Mouse (Mus musculus): Measurements from ENCODE around the gene Stub1. TPM values are rescaled to one million over a fixed set of nuclear protein-coding genes. Genes with fewer than 3 reads are reported as not detected.

Stub1 gene
- polyA plus RNA-seq, 1 experiment from 2014 or later = 325 TPM

DNA sequence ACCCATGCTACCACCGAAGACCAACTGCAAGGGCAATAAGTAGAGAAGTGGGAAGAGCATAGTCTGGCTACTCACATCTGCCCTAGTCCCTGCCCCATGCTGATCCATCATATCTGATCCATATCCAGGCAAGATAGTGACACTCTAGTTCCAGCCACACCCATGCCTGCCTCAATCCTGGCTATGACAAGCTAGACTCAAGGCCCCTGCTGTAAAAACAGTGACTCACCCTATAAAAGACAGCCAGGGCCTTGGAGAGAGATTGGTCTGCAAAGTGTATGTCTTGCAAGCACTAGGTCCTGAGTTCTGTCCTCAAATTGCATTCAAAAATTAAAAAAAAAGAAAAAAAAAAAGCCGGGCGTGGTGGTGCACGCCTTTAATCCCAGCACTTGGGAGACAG is 26.7 kb downstream of the Stub1 start:
- Histone ChIP-seq H3K4me3 (no peak overlapping the region), H3K9me3 (no peaks in the 10 kb centered on the region), H3K27me3 (no peaks in the 10 kb centered on the region), H3K4me1 (replicated peaks) (peaks cover 53% of the 10 kb centered on the region), H3K4me2 (no peak overlapping the region), H3K9ac (no peak overlapping the region), H3K27ac (no peak overlapping the region), H3K36me3 (no peaks in the 10 kb centered on the region)
- no peak for ATAC-seq (ENCODE audit: low FRiP score)
- 91% methylated on average over 4 of the region's 4 CpGs for whole genome bisulfite sequencing

DNA sequence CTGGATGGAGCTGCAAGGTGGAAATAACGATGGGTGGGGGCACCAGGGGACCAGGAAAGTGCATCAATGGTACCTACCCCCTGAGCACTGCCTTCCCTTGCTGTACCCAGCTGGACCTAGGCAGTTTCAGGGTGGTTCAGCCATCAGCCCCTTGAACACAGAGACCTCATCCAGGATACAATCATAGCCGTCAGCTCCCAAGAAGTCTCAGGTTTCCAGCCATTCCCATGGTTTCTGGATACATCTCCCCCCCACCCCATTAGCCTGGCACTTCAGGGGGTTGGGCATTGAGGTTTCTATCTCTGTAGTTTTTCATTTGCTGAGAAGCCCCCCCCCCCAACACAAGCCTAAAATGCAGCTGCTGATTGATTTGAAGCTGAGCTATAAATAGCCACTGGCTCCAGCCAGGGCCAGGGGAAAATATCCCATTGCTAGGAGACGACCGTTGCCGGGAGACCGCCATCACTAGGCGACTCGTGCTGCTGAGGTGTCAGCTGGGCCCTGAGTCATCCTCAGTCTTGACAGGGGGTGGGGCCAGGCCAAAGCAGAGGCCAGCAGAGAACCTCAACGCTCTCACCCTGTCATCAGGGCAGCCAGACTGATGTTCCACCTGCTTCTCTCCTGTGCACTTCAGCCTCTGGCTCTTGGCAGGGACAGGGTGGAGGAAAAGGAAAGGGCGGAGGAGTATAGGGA is 30.2 kb downstream of the Stub1 start:
- Histone ChIP-seq H3K9ac (peak overlapping the region; percentile 63), H3K4me3 (no peak overlapping the region), H3K36me3 (no peaks in the 10 kb centered on the region), H3K27ac (peak overlapping the region; percentile 92), H3K4me1 (replicated peaks) (peaks cover 30% of the 10 kb centered on the region), H3K9me3 (no peaks in the 10 kb centered on the region), H3K27me3 (peaks cover 4% of the 10 kb centered on the region; the same call in 1 of the 2 replicates), H3K4me2 (peak overlapping the region; percentile 37)
- peak; percentile 88 for ATAC-seq (ENCODE audit: low FRiP score)
- WGBS = 8% methylated on average over 10 of the region's 10 CpGs

DNA sequence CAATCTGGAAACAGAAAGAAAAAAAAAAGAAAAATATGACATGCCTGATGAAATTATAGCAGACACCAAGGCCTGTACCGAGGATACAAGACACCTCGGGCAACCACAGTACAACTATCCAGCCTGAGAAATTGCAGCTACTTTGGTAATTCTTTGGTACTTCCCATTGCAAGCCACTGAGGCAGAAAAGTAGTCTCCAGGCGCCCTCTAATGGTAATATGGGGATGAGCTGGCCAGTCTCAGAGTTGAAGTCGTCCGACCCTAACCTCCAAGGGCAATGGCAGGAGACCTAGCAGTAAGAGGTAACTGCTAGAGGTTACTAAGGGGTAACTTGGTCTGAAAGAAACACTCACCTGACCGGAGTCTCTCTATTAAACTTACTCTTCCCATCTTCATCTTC is 32.2 kb downstream of the Stub1 start:
- 9% methylated on average over 6 of the region's 6 CpGs for WGBS
- no peak for ATAC-seq (ENCODE audit: low FRiP score)

DNA sequence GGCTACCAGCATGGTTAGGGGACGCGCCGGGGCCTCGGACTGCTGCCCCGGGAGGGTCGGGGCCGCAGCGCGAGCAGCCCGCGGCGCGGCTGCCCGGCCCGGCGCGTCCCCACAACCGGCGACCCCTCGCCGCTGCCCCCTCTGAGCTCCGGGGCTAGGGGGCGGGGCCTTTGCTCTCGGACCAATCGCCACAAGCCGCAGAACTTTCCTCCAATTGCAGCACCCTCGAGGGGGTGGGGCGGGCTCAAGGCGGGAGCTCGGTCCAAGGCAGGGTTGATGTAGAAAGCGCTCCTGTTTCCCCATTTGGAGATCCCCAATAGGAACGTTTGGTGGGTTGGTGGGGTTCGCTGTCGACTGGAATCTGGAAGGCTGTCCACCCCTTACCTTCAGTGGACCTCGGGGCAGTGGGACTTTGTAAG is 36.2 kb downstream of the Stub1 start, which contains the start of gene Metrn:
Gene Metrn, minus strand, starts transcription at position 186 of the 419 bp plus-strand sequence.
- H3K9me3 ChIP-seq = no peaks in the 10 kb centered on the region
- peaks cover 52% of the 10 kb centered on the region for H3K4me1 ChIP-seq (replicated peaks)
- peak within 1 kb of the TSS; percentile 70 for H3K9ac ChIP-seq
- peaks cover 8% of the 10 kb centered on the region for H3K27me3 ChIP-seq
- H3K36me3 ChIP-seq = no peaks in the 10 kb centered on the region
- peak within 1 kb of the TSS; percentile 61 for H3K4me3 ChIP-seq
- WGBS = under 1% methylated on average over 34 of the region's 35 CpGs
- peak within 1 kb of the TSS; percentile 88 for H3K4me2 ChIP-seq
- ATAC-seq (ENCODE audit: low FRiP score) = peak; percentile 70
- H3K27ac ChIP-seq = peak within 1 kb of the TSS; percentile 76; the same call in 1 of the 2 replicates

More for the DNA sequence above, 32.2 kb downstream of the Stub1 start:
- peaks cover 41% of the 10 kb centered on the region for H3K4me1 ChIP-seq (replicated peaks)
- H3K27ac ChIP-seq = no peak overlapping the region
- no peaks in the 10 kb centered on the region for H3K9me3 ChIP-seq
- no peak overlapping the region for H3K4me3 ChIP-seq
- no peak overlapping the region for H3K4me2 ChIP-seq
- no peak overlapping the region for H3K9ac ChIP-seq
- H3K27me3 ChIP-seq = peaks cover 8% of the 10 kb centered on the region
- no peaks in the 10 kb centered on the region for H3K36me3 ChIP-seq

DNA sequence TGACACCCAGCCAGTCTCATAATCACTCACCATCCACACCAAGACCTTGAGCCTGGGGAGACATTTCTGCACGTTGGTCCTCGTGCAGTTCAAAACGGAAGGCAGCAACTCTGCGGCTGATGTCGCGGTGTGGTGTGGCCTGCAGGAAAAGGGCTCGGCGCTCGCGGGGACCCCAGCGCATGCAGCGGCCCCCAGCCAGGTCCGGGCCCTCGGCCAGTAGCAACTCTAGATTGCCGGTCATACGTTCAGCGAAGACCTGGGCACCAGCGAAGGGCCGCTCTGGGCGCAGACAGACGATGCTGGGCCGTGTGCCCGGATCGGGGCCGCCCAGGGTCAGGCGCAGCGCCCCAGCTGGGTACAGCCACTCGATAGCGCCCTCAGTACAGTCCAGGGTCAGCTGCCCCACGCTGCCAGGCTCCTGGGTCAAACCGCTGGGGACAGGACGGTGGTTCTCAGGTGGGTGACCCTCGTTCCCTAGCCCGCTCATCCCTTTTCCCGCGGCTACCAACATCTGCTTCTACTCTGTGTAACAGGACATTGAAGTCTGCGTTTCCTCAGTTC is 36.9 kb downstream of the Stub1 start:
- H3K4me1 ChIP-seq (replicated peaks) = peaks cover 57% of the 10 kb centered on the region
- under 1% methylated on average over 37 of the region's 37 CpGs for WGBS
- no peak for ATAC-seq (ENCODE audit: low FRiP score)

DNA sequence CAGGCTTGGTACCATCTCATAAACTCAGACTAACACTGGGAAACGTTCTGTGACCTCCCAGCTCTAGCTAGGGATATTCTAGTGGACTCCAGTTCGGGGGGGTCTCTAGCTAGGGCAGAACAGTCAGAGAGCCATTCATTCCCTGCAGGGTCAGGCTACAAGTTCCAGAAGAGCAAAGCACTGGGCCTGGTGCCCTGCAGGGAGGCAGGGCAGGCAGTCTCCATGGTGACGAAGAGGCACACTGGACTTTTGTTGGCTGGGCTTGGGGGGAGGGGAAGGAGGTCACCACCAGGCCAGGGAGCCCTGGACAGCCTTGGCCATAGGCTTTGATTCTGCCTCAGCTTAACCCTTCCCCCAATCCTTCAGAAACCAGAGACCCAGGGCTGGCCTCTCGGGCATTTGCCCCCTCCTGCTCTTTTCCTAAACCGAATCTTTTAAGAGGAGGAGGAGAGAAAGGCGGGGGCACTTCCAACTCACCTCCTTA is 37.6 kb downstream of the Stub1 start, which contains the start of gene AC134908.4:
Gene AC134908.4, minus strand, starts transcription at position 51 of the 484 bp plus-strand sequence.
- Histone ChIP-seq H3K9me3 (no peaks in the 10 kb centered on the region), H3K27me3 (peaks cover 4% of the 10 kb centered on the region; the same call in 1 of the 2 replicates), H3K36me3 (no peaks in the 10 kb centered on the region), H3K27ac (peak within 1 kb of the TSS; percentile 93), H3K4me2 (peak within 1 kb of the TSS; percentile 88), H3K9ac (peak within 1 kb of the TSS; percentile 70), H3K4me3 (peak within 1 kb of the TSS; percentile 61), H3K4me1 (replicated peaks) (peaks cover 60% of the 10 kb centered on the region)
- WGBS = 6% methylated on average over 6 of the region's 6 CpGs
- ATAC-seq (ENCODE audit: low FRiP score) = no peak

More for the DNA sequence above, 36.9 kb downstream of the Stub1 start:
- H3K4me3 ChIP-seq = peak overlapping the region; percentile 61
- H3K4me2 ChIP-seq = peak overlapping the region; percentile 88
- H3K27ac ChIP-seq = peak overlapping the region; percentile 76; the same call in 1 of the 2 replicates
- peak overlapping the region; percentile 70 for H3K9ac ChIP-seq
- peaks cover 6% of the 10 kb centered on the region for H3K27me3 ChIP-seq
- no peaks in the 10 kb centered on the region for H3K36me3 ChIP-seq
- H3K9me3 ChIP-seq = no peaks in the 10 kb centered on the region

DNA sequence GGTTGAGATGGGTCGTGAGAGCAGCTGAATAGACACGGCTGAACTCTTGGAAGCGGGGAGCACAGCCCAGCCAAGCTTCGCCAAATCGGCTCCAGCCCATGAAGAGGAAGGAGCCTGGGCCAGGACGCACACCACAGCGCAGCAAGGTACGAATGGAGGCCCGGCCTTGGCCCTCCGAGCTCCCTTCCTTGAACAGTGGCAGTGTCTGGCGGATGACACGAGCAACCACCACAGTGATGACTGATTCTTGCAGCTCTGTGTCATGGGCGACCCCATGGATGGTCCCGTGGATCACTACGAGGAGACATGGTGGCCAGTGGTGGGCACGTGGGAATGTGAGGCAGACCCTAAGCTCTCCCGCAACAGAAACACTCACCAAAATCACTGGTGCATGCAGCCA is 38.2 kb downstream of the Stub1 start:
- 45% methylated on average over 17 of the region's 17 CpGs for WGBS
- Histone ChIP-seq H3K9me3 (no peaks in the 10 kb centered on the region), H3K4me3 (peak overlapping the region; percentile 61), H3K27me3 (peaks cover 4% of the 10 kb centered on the region; the same call in 1 of the 2 replicates), H3K27ac (peak overlapping the region; percentile 93), H3K36me3 (no peaks in the 10 kb centered on the region), H3K4me1 (replicated peaks) (peaks cover 64% of the 10 kb centered on the region), H3K4me2 (peak overlapping the region; percentile 88), H3K9ac (peak overlapping the region; percentile 70)
- no peak for ATAC-seq (ENCODE audit: low FRiP score)

DNA sequence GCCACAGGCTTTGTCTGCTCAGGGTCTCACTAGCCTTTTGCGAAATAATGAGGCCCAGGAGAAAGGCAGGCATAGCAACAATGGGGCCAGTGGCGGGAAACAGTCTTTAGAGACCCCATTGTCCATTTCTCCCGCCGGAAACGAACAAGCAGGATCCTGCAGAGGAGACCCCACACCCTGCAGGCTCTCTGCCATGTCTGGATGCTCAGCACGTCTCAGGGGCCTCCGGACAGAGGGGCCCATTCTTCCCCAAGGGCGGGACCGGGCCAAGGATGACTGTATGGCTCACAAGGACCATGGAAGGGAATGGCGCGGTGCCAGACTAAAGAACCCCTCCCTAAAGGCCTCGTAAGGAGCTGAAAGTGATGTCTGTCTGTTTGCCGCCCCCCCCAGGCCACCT is 39.0 kb downstream of the Stub1 start:
- no peak for ATAC-seq (ENCODE audit: low FRiP score)
- Histone ChIP-seq H3K9ac (peak overlapping the region; percentile 70; the same call in 1 of the 2 replicates), H3K4me1 (replicated peaks) (peaks cover 64% of the 10 kb centered on the region), H3K9me3 (no peaks in the 10 kb centered on the region), H3K4me3 (peak overlapping the region; percentile 61; the same call in 1 of the 2 replicates), H3K4me2 (peak overlapping the region; percentile 88), H3K27ac (peak overlapping the region; percentile 93), H3K36me3 (peaks cover 7% of the 10 kb centered on the region), H3K27me3 (peaks cover 4% of the 10 kb centered on the region; the same call in 1 of the 2 replicates)
- 10% methylated on average over 13 of the region's 13 CpGs for WGBS

DNA sequence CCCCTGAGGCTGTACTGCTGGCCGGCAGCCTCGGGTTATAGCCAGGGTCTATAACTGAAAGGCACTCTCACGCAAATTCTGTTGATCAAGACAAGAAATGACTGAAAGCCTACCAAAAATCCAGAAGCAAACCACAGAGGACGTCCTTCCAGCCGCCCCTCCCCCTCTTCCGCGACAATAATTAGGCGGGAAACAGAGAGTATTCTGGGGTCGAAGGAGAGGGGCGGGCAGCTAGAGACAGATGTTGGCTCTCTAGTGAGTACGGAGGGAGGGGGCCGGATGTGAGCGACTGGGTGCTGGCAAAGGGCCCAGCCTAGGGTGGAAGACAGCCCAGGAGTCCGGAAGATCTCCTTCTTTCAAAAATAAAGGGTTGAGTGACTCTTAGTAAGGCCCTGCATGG is 40.6 kb downstream of the Stub1 start, which contains the start of gene Fam173a:
Gene Fam173a, minus strand, starts transcription at position 287 of the 400 bp plus-strand sequence.
- ATAC-seq (ENCODE audit: low FRiP score) = peak; percentile 62
- Histone ChIP-seq H3K4me2 (peak within 1 kb of the TSS; percentile 88), H3K9me3 (no peaks in the 10 kb centered on the region), H3K9ac (peak within 1 kb of the TSS; percentile 90), H3K36me3 (peaks cover 20% of the 10 kb centered on the region), H3K4me3 (peak within 1 kb of the TSS; percentile 78), H3K27me3 (peaks cover 4% of the 10 kb centered on the region; the same call in 1 of the 2 replicates), H3K27ac (peak within 1 kb of the TSS; percentile 93), H3K4me1 (replicated peaks) (peaks cover 64% of the 10 kb centered on the region)
- WGBS = 1% methylated on average over 14 of the region's 14 CpGs

DNA sequence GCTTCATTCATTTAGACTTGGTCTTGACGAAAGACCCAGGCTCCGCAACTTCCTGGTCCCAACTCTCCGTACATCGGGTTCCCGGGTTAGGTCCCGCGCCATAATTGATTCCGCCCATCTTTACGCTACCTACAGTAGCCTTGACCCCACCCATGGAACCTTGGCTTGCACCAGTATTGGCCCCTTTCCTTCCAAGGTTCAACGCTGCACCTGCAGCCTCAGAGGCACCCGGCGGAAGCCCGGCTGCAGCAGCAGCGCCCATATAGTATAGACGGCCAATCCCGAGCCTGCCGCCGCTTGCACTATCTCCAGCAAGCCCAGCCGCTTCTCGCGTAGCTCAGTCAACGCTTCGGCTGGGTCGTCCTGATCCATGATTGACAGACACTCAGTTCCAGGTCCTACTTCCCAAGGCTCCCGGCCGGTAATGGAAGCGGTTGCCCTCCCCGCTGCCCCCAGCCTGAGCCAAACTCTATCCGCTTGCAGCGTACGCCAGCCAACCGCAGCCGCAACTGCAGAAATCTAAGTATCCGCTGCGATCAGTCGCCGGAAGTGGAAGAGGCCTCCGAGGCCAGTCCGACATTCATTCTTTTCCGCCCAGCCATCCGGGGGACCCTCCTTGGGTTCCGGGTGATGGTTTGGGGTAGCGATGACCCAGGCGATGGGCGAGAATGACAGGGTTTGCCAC is 41.2 kb downstream of the Stub1 start:
- WGBS = under 1% methylated on average over 45 of the region's 45 CpGs
- H3K9ac ChIP-seq = peak overlapping the region; percentile 90
- H3K4me3 ChIP-seq = peak overlapping the region; percentile 78
- H3K27me3 ChIP-seq = peaks cover 4% of the 10 kb centered on the region; the same call in 1 of the 2 replicates
- no peaks in the 10 kb centered on the region for H3K9me3 ChIP-seq
- peak overlapping the region; percentile 88 for H3K4me2 ChIP-seq
- H3K4me1 ChIP-seq (replicated peaks) = peaks cover 60% of the 10 kb centered on the region
- H3K27ac ChIP-seq = peak overlapping the region; percentile 93
- peak; percentile 66 for ATAC-seq (ENCODE audit: low FRiP score)
- peaks cover 23% of the 10 kb centered on the region for H3K36me3 ChIP-seq

DNA sequence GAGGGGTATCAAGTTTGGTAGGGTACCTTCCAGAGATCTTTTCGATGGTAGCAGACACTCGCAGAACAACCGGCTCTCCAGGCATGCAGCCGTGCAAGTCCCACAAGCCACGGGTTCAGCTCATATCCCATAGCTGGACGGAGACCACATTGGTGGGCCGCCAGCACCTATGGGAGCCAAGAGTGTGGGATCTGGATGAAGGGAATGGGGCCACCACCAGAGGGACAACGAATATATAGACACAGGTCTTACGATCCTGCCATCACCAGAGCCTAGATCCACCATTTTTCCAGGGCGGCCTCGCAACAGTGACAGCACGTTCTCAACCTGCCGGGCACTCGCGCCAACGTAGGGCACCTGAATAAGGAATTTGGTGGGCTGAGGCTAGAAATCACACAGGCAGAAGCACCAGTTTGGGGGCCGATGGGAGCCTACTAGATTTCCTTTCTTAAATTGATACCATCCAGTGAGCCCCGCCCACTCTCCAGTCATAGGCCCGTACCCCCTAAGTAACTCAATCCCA is 41.8 kb downstream of the Stub1 start:
- peak overlapping the region; percentile 90 for H3K9ac ChIP-seq
- H3K36me3 ChIP-seq = peaks cover 23% of the 10 kb centered on the region
- H3K4me1 ChIP-seq (replicated peaks) = peaks cover 54% of the 10 kb centered on the region
- ATAC-seq (ENCODE audit: low FRiP score) = no peak
- whole genome bisulfite sequencing = 27% methylated on average over 19 of the region's 19 CpGs
- H3K4me3 ChIP-seq = peak overlapping the region; percentile 78
- peak overlapping the region; percentile 88 for H3K4me2 ChIP-seq
- H3K27me3 ChIP-seq = peaks cover 3% of the 10 kb centered on the region; the same call in 1 of the 2 replicates
- no peaks in the 10 kb centered on the region for H3K9me3 ChIP-seq
- H3K27ac ChIP-seq = peak overlapping the region; percentile 93

Data from hindbrain, embryonic 13.5 days (tissue).